Mouse (Mus musculus): Measurements from ENCODE around the gene Kbtbd13. TPM values are rescaled to one million over a fixed set of nuclear protein-coding genes. Genes with fewer than 3 reads are reported as not detected.

Kbtbd13 gene
- polyA plus RNA-seq, 1 experiment from 2014 or later: 1.2 TPM

GRCm38 (mm10) chr9:65422760-65423501 is 31.5 kb upstream of the Kbtbd13 start, which contains the start of gene Slc51b:
Gene Slc51b, minus strand, starts transcription at chr9:65422955.
- WGBS: 82% methylated on average over 11 of the region's 11 CpGs
- no peak for ATAC-seq
- Histone ChIP-seq H3K4me3 (replicated peaks; ENCODE audit: low read length) (no peak within 1 kb of the TSS), H3K27me3 (replicated peaks; ENCODE audit: control insufficient read depth, insufficient read depth, low read length) (no peaks in the 10 kb centered on the region), H3K9ac (replicated peaks; ENCODE audit: low read depth, low read length) (no peak within 1 kb of the TSS), H3K36me3 (ENCODE audit: control insufficient read depth, insufficient read depth) (no peaks in the 10 kb centered on the region), H3K4me2 (ENCODE audit: low read length) (no peak within 1 kb of the TSS), H3K4me1 (replicated peaks; ENCODE audit: control insufficient read depth, insufficient read depth, low read length) (no peaks in the 10 kb centered on the region), H3K9me3 (ENCODE audit: control insufficient read depth, low read length) (no peaks in the 10 kb centered on the region), H3K27ac (ENCODE audit: low read length) (no peak within 1 kb of the TSS)

GRCm38 (mm10) chr9:65419633-65420032 is 28.2 kb upstream of the Kbtbd13 start:
- no peak for ATAC-seq
- H3K9me3 ChIP-seq (ENCODE audit: control insufficient read depth, low read length): no peaks in the 10 kb centered on the region
- H3K27me3 ChIP-seq (replicated peaks; ENCODE audit: control insufficient read depth, insufficient read depth, low read length): no peaks in the 10 kb centered on the region
- no peak overlapping the region for H3K4me3 ChIP-seq (replicated peaks; ENCODE audit: low read length)
- no peak overlapping the region for H3K4me2 ChIP-seq (ENCODE audit: low read length)
- H3K27ac ChIP-seq (ENCODE audit: low read length): no peak overlapping the region
- no peak overlapping the region for H3K9ac ChIP-seq (replicated peaks; ENCODE audit: low read depth, low read length)
- H3K4me1 ChIP-seq (replicated peaks; ENCODE audit: control insufficient read depth, insufficient read depth, low read length): no peaks in the 10 kb centered on the region
- WGBS: 70% methylated on average over 3 of the region's 3 CpGs
- H3K36me3 ChIP-seq (ENCODE audit: control insufficient read depth, insufficient read depth): no peaks in the 10 kb centered on the region

GRCm38 (mm10) chr9:65417738-65418137 is 26.3 kb upstream of the Kbtbd13 start:
- Histone ChIP-seq H3K9me3 (ENCODE audit: control insufficient read depth, low read length) (no peaks in the 10 kb centered on the region), H3K4me2 (ENCODE audit: low read length) (no peak overlapping the region), H3K4me1 (replicated peaks; ENCODE audit: control insufficient read depth, insufficient read depth, low read length) (no peaks in the 10 kb centered on the region), H3K4me3 (replicated peaks; ENCODE audit: low read length) (no peak overlapping the region), H3K27ac (ENCODE audit: low read length) (no peak overlapping the region), H3K27me3 (replicated peaks; ENCODE audit: control insufficient read depth, insufficient read depth, low read length) (no peaks in the 10 kb centered on the region), H3K9ac (replicated peaks; ENCODE audit: low read depth, low read length) (no peak overlapping the region), H3K36me3 (ENCODE audit: control insufficient read depth, insufficient read depth) (no peaks in the 10 kb centered on the region)
- 40% methylated on average over 3 of the region's 3 CpGs for WGBS
- no peak for ATAC-seq

- no peak overlapping the region for H3K4me3 ChIP-seq (replicated peaks; ENCODE audit: low read length)
- H3K9me3 ChIP-seq (ENCODE audit: control insufficient read depth, low read length): no peaks in the 10 kb centered on the region
- ATAC-seq: no peak
- H3K36me3 ChIP-seq (ENCODE audit: control insufficient read depth, insufficient read depth): no peaks in the 10 kb centered on the region
- no peak overlapping the region for H3K27ac ChIP-seq (ENCODE audit: low read length)
- H3K4me1 ChIP-seq (replicated peaks; ENCODE audit: control insufficient read depth, insufficient read depth, low read length): no peaks in the 10 kb centered on the region
- no peak overlapping the region for H3K9ac ChIP-seq (replicated peaks; ENCODE audit: low read depth, low read length)
- 72% methylated on average over 3 of the region's 3 CpGs for WGBS
- H3K27me3 ChIP-seq (replicated peaks; ENCODE audit: control insufficient read depth, insufficient read depth, low read length): no peaks in the 10 kb centered on the region
- no peak overlapping the region for H3K4me2 ChIP-seq (ENCODE audit: low read length)
These were observed 19.9 kb upstream of the Kbtbd13 start for GRCm38 (mm10) chr9:65411326-65411725.

- ATAC-seq: no peak
- H3K9ac ChIP-seq (replicated peaks; ENCODE audit: low read depth, low read length): no peak overlapping the region
- no peaks in the 10 kb centered on the region for H3K9me3 ChIP-seq (ENCODE audit: control insufficient read depth, low read length)
- no peaks in the 10 kb centered on the region for H3K4me1 ChIP-seq (replicated peaks; ENCODE audit: control insufficient read depth, insufficient read depth, low read length)
- H3K27ac ChIP-seq (ENCODE audit: low read length): no peak overlapping the region
- H3K27me3 ChIP-seq (replicated peaks; ENCODE audit: control insufficient read depth, insufficient read depth, low read length): no peaks in the 10 kb centered on the region
- H3K36me3 ChIP-seq (ENCODE audit: control insufficient read depth, insufficient read depth): no peaks in the 10 kb centered on the region
- no peak overlapping the region for H3K4me3 ChIP-seq (replicated peaks; ENCODE audit: low read length)
- 91% methylated on average over 8 of the region's 8 CpGs for WGBS
- no peak overlapping the region for H3K4me2 ChIP-seq (ENCODE audit: low read length)
These were observed 18.9 kb upstream of the Kbtbd13 start for GRCm38 (mm10) chr9:65410378-65410777.

GRCm38 (mm10) chr9:65408871-65409295 is 17.4 kb upstream of the Kbtbd13 start:
- Histone ChIP-seq H3K36me3 (ENCODE audit: control insufficient read depth, insufficient read depth) (no peaks in the 10 kb centered on the region), H3K4me1 (replicated peaks; ENCODE audit: control insufficient read depth, insufficient read depth, low read length) (peaks cover 3% of the 10 kb centered on the region; the same call in 1 of the 2 replicates), H3K27me3 (replicated peaks; ENCODE audit: control insufficient read depth, insufficient read depth, low read length) (no peaks in the 10 kb centered on the region), H3K27ac (ENCODE audit: low read length) (no peak overlapping the region), H3K9me3 (ENCODE audit: control insufficient read depth, low read length) (no peaks in the 10 kb centered on the region), H3K9ac (replicated peaks; ENCODE audit: low read depth, low read length) (no peak overlapping the region), H3K4me2 (ENCODE audit: low read length) (no peak overlapping the region), H3K4me3 (replicated peaks; ENCODE audit: low read length) (no peak overlapping the region)
- WGBS: 73% methylated on average over 5 of the region's 5 CpGs
- no peak for ATAC-seq

GRCm38 (mm10) chr9:65407861-65408260 is 16.4 kb upstream of the Kbtbd13 start:
- Histone ChIP-seq H3K27me3 (replicated peaks; ENCODE audit: control insufficient read depth, insufficient read depth, low read length) (no peaks in the 10 kb centered on the region), H3K4me3 (replicated peaks; ENCODE audit: low read length) (no peak overlapping the region), H3K9ac (replicated peaks; ENCODE audit: low read depth, low read length) (no peak overlapping the region), H3K27ac (ENCODE audit: low read length) (no peak overlapping the region), H3K36me3 (ENCODE audit: control insufficient read depth, insufficient read depth) (no peaks in the 10 kb centered on the region), H3K9me3 (ENCODE audit: control insufficient read depth, low read length) (no peaks in the 10 kb centered on the region), H3K4me1 (replicated peaks; ENCODE audit: control insufficient read depth, insufficient read depth, low read length) (peaks cover 3% of the 10 kb centered on the region; the same call in 1 of the 2 replicates), H3K4me2 (ENCODE audit: low read length) (no peak overlapping the region)
- 78% methylated on average over 3 of the region's 3 CpGs for WGBS
- no peak for ATAC-seq

GRCm38 (mm10) chr9:65407327-65407726 is 15.9 kb upstream of the Kbtbd13 start:
- Histone ChIP-seq H3K4me2 (ENCODE audit: low read length) (no peak overlapping the region), H3K27ac (ENCODE audit: low read length) (no peak overlapping the region), H3K9ac (replicated peaks; ENCODE audit: low read depth, low read length) (no peak overlapping the region), H3K4me3 (replicated peaks; ENCODE audit: low read length) (no peak overlapping the region), H3K9me3 (ENCODE audit: control insufficient read depth, low read length) (no peaks in the 10 kb centered on the region), H3K4me1 (replicated peaks; ENCODE audit: control insufficient read depth, insufficient read depth, low read length) (peaks cover 3% of the 10 kb centered on the region; the same call in 1 of the 2 replicates), H3K27me3 (replicated peaks; ENCODE audit: control insufficient read depth, insufficient read depth, low read length) (no peaks in the 10 kb centered on the region), H3K36me3 (ENCODE audit: control insufficient read depth, insufficient read depth) (no peaks in the 10 kb centered on the region)
- no peak for ATAC-seq
- 87% methylated on average over 5 of the region's 5 CpGs for WGBS

- peaks cover 3% of the 10 kb centered on the region; the same call in 1 of the 2 replicates for H3K4me1 ChIP-seq (replicated peaks; ENCODE audit: control insufficient read depth, insufficient read depth, low read length)
- ATAC-seq: no peak
- no peak overlapping the region for H3K27ac ChIP-seq (ENCODE audit: low read length)
- no peaks in the 10 kb centered on the region for H3K27me3 ChIP-seq (replicated peaks; ENCODE audit: control insufficient read depth, insufficient read depth, low read length)
- no peak overlapping the region for H3K4me2 ChIP-seq (ENCODE audit: low read length)
- WGBS: 84% methylated on average over 2 of the region's 2 CpGs
- H3K9ac ChIP-seq (replicated peaks; ENCODE audit: low read depth, low read length): no peak overlapping the region
- H3K4me3 ChIP-seq (replicated peaks; ENCODE audit: low read length): no peak overlapping the region
- H3K36me3 ChIP-seq (ENCODE audit: control insufficient read depth, insufficient read depth): no peaks in the 10 kb centered on the region
- H3K9me3 ChIP-seq (ENCODE audit: control insufficient read depth, low read length): no peaks in the 10 kb centered on the region
These were observed 13.7 kb upstream of the Kbtbd13 start for GRCm38 (mm10) chr9:65405184-65405449.
